Mouse (Mus musculus): ENCODE results near the gene Zbtb8b.

- no peak for TF ChIP-seq CTCF (IDR thresholded peaks at IDR 0.05; ENCODE audit: low read depth)
- TF ChIP-seq EP300 (IDR thresholded peaks at IDR 0.05; ENCODE audit: low read depth): no peak
These were observed 492 bp upstream of the Zbtb8b start for GRCm38 (mm10) chr4:129441145-129441544.

Measured in liver, embryonic 14.5 days (tissue).